Mouse (Mus musculus): ENCODE data around the gene Kat2b.

DNA sequence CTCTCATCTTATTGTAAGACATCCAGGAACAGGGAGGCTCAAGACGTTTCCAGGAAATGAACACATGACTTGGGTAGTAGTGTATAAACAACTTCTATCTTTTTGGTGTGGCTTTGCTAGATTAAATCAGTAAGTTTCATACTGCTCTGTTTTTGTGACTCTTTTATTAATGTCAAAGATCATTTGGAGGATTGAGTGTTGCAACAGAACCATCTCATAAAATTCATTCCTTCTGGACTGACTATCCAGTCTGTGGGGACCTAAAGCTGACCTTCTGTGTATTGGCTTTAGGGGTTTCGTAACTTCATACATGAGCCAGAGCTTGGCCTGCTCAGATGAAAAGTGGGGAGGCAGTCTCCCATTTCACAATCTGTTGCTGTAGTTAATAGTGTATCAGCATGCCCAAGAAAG is 83.6 kb downstream of the Kat2b start:
- no peak for TF ChIP-seq POLR2A (IDR thresholded peaks at IDR 0.05; ENCODE audit: borderline replicate concordance, low read depth, low read length)
- no peak for TF ChIP-seq CTCF (IDR thresholded peaks at IDR 0.05; ENCODE audit: low read depth, low read length)

All from bone marrow macrophage, adult 2 months (primary cell).